Mouse (Mus musculus): ENCODE measurements around the gene Mthfsd. TPM values are rescaled to one million over a fixed set of nuclear protein-coding genes. Genes with fewer than 3 reads are reported as not detected.

Mthfsd gene
- polyA plus RNA-seq, 1 experiment from 2014 or later = 49.8 TPM

- peak overlapping the region; percentile 7; the same call in 1 of the 2 replicates for H3K4me2 ChIP-seq (replicated peaks)
- no peak overlapping the region for H3K27ac ChIP-seq (replicated peaks)
- peak overlapping the region; percentile 12 for H3K4me3 ChIP-seq
- peaks cover 90% of the 10 kb centered on the region for H3K27me3 ChIP-seq
- H3K4me1 ChIP-seq = peaks cover 20% of the 10 kb centered on the region
- H3K9me3 ChIP-seq = no peaks in the 10 kb centered on the region
- ATAC-seq (replicated peaks) = no peak
- no peaks in the 10 kb centered on the region for H3K36me3 ChIP-seq
- 1% methylated on average over 55 of the region's 55 CpGs for WGBS
- no peak overlapping the region for H3K9ac ChIP-seq (replicated peaks)
Observed at GRCm38 (mm10) chr8:121128531-121129264, 20.5 kb upstream of the Mthfsd start.

GRCm38 (mm10) chr8:121127756-121128375, 19.7 kb upstream of the Mthfsd start, which contains the start of gene Foxl1:
Foxl1 (plus strand) TSS chr8:121127940.
- Histone ChIP-seq H3K4me3 (peak within 1 kb of the TSS; percentile 12), H3K4me1 (peaks cover 20% of the 10 kb centered on the region), H3K27ac (replicated peaks) (no peak within 1 kb of the TSS), H3K9me3 (no peaks in the 10 kb centered on the region), H3K4me2 (replicated peaks) (peak within 1 kb of the TSS; percentile 7; the same call in 1 of the 2 replicates), H3K36me3 (no peaks in the 10 kb centered on the region), H3K9ac (replicated peaks) (no peak within 1 kb of the TSS), H3K27me3 (peaks cover 97% of the 10 kb centered on the region)
- ATAC-seq (replicated peaks) = no peak
- under 1% methylated on average over 43 of the region's 43 CpGs for WGBS

GRCm38 (mm10) chr8:121127291-121127701, 19.1 kb upstream of the Mthfsd start:
- WGBS = 2% methylated on average over 11 of the region's 11 CpGs
- Histone ChIP-seq H3K4me3 (no peak overlapping the region), H3K4me1 (peaks cover 20% of the 10 kb centered on the region), H3K9me3 (no peaks in the 10 kb centered on the region), H3K27me3 (peaks cover 97% of the 10 kb centered on the region), H3K9ac (replicated peaks) (no peak overlapping the region), H3K36me3 (no peaks in the 10 kb centered on the region), H3K27ac (replicated peaks) (no peak overlapping the region), H3K4me2 (replicated peaks) (no peak overlapping the region)
- no peak for ATAC-seq (replicated peaks)

DNA sequence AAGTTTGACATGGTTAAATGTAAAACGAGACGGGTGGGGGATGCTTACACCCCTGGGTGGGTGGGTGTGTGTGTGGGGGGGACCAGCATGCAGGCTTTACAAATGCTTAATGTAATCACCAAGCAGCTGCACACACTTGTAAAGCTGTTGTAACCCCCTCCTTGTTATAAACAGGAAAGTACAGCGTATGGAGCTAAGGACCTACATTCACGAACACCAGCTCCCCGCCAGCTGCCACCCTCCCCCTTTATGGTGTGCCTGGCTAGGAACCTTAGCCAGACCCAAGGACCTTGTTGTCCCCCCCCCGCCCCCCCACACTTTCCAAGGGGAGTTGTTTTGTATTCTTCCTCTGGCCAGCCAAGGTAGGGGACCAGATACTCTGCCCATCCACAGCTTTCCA, 18.5 kb upstream of the Mthfsd start:
- Histone ChIP-seq H3K36me3 (no peaks in the 10 kb centered on the region), H3K4me1 (peaks cover 20% of the 10 kb centered on the region), H3K4me2 (replicated peaks) (no peak overlapping the region), H3K27me3 (peaks cover 97% of the 10 kb centered on the region), H3K4me3 (no peak overlapping the region), H3K9ac (replicated peaks) (no peak overlapping the region), H3K9me3 (no peaks in the 10 kb centered on the region), H3K27ac (replicated peaks) (no peak overlapping the region)
- ATAC-seq (replicated peaks) = no peak
- 4% methylated on average over 6 of the region's 6 CpGs for WGBS

GRCm38 (mm10) chr8:121126191-121126590, 18.0 kb upstream of the Mthfsd start:
- no peak overlapping the region for H3K9ac ChIP-seq (replicated peaks)
- no peaks in the 10 kb centered on the region for H3K36me3 ChIP-seq
- no peak overlapping the region for H3K4me2 ChIP-seq (replicated peaks)
- peaks cover 99% of the 10 kb centered on the region for H3K27me3 ChIP-seq
- ATAC-seq (replicated peaks) = no peak
- peaks cover 20% of the 10 kb centered on the region for H3K4me1 ChIP-seq
- H3K27ac ChIP-seq (replicated peaks) = no peak overlapping the region
- no peaks in the 10 kb centered on the region for H3K9me3 ChIP-seq
- 2% methylated on average over 6 of the region's 6 CpGs for WGBS
- H3K4me3 ChIP-seq = no peak overlapping the region

- WGBS = under 1% methylated on average over 35 of the region's 36 CpGs
- no peaks in the 10 kb centered on the region for H3K9me3 ChIP-seq
- H3K4me1 ChIP-seq = peaks cover 20% of the 10 kb centered on the region
- H3K27ac ChIP-seq (replicated peaks) = no peak overlapping the region
- peak overlapping the region; percentile 30 for H3K4me2 ChIP-seq (replicated peaks)
- H3K9ac ChIP-seq (replicated peaks) = no peak overlapping the region
- no peaks in the 10 kb centered on the region for H3K36me3 ChIP-seq
- peak; percentile 57 for ATAC-seq (replicated peaks)
- peaks cover 99% of the 10 kb centered on the region for H3K27me3 ChIP-seq
- H3K4me3 ChIP-seq = peak overlapping the region; percentile 15; the same call in 1 of the 2 replicates
Observed at GRCm38 (mm10) chr8:121125311-121125876, 17.2 kb upstream of the Mthfsd start.

- H3K9ac ChIP-seq (replicated peaks) = no peak overlapping the region
- peaks cover 99% of the 10 kb centered on the region for H3K27me3 ChIP-seq
- no peak overlapping the region for H3K4me2 ChIP-seq (replicated peaks)
- WGBS = 1% methylated on average over 17 of the region's 17 CpGs
- no peak overlapping the region for H3K4me3 ChIP-seq
- H3K36me3 ChIP-seq = no peaks in the 10 kb centered on the region
- peaks cover 20% of the 10 kb centered on the region for H3K4me1 ChIP-seq
- H3K27ac ChIP-seq (replicated peaks) = no peak overlapping the region
- ATAC-seq (replicated peaks) = 0 out of 2 replicates have a peak, but pooled peaks have one; percentile 32
- H3K9me3 ChIP-seq = no peaks in the 10 kb centered on the region
Observed at GRCm38 (mm10) chr8:121124547-121125239, 16.5 kb upstream of the Mthfsd start.

GRCm38 (mm10) chr8:121123113-121123512, 14.9 kb upstream of the Mthfsd start:
- peaks cover 99% of the 10 kb centered on the region for H3K27me3 ChIP-seq
- ATAC-seq (replicated peaks) = no peak
- H3K27ac ChIP-seq (replicated peaks) = no peak overlapping the region
- H3K9ac ChIP-seq (replicated peaks) = no peak overlapping the region
- no peak overlapping the region for H3K4me3 ChIP-seq
- peaks cover 10% of the 10 kb centered on the region for H3K4me1 ChIP-seq
- no peaks in the 10 kb centered on the region for H3K36me3 ChIP-seq
- no peaks in the 10 kb centered on the region for H3K9me3 ChIP-seq
- 18% methylated on average over 2 of the region's 2 CpGs for WGBS
- H3K4me2 ChIP-seq (replicated peaks) = no peak overlapping the region

DNA sequence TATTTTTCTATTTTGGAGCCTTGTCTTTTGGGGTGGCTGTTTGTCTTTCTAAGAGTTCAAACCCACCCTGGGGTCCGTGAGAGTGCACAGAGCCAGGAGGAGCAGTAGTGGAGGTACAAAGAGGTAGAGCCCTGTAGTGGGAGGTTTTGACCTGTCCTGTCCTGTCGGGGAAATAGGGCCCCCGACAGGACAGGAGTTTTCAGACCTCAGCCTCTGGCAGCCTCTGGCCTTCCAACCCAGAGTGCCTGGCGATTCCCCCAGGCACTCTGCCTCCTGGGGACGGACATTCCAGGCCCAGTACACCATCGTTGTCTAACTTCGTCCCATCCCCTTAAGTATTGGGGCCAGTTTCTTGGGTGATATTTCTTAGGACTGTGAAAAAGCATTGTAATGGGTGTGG, 14.2 kb upstream of the Mthfsd start:
- Histone ChIP-seq H3K27me3 (peaks cover 99% of the 10 kb centered on the region), H3K4me1 (peaks cover 10% of the 10 kb centered on the region), H3K4me3 (no peak overlapping the region), H3K27ac (replicated peaks) (no peak overlapping the region), H3K4me2 (replicated peaks) (no peak overlapping the region), H3K36me3 (no peaks in the 10 kb centered on the region), H3K9ac (replicated peaks) (no peak overlapping the region), H3K9me3 (no peaks in the 10 kb centered on the region)
- no peak for ATAC-seq (replicated peaks)
- under 1% methylated on average over 7 of the region's 7 CpGs for WGBS

GRCm38 (mm10) chr8:121121704-121122103, 13.5 kb upstream of the Mthfsd start:
- H3K9ac ChIP-seq (replicated peaks) = no peak overlapping the region
- H3K27me3 ChIP-seq = peaks cover 99% of the 10 kb centered on the region
- H3K4me2 ChIP-seq (replicated peaks) = no peak overlapping the region
- peaks cover 15% of the 10 kb centered on the region for H3K4me1 ChIP-seq
- H3K9me3 ChIP-seq = no peaks in the 10 kb centered on the region
- H3K36me3 ChIP-seq = no peaks in the 10 kb centered on the region
- 4% methylated on average over 8 of the region's 8 CpGs for WGBS
- no peak overlapping the region for H3K27ac ChIP-seq (replicated peaks)
- ATAC-seq (replicated peaks) = no peak
- no peak overlapping the region for H3K4me3 ChIP-seq

DNA sequence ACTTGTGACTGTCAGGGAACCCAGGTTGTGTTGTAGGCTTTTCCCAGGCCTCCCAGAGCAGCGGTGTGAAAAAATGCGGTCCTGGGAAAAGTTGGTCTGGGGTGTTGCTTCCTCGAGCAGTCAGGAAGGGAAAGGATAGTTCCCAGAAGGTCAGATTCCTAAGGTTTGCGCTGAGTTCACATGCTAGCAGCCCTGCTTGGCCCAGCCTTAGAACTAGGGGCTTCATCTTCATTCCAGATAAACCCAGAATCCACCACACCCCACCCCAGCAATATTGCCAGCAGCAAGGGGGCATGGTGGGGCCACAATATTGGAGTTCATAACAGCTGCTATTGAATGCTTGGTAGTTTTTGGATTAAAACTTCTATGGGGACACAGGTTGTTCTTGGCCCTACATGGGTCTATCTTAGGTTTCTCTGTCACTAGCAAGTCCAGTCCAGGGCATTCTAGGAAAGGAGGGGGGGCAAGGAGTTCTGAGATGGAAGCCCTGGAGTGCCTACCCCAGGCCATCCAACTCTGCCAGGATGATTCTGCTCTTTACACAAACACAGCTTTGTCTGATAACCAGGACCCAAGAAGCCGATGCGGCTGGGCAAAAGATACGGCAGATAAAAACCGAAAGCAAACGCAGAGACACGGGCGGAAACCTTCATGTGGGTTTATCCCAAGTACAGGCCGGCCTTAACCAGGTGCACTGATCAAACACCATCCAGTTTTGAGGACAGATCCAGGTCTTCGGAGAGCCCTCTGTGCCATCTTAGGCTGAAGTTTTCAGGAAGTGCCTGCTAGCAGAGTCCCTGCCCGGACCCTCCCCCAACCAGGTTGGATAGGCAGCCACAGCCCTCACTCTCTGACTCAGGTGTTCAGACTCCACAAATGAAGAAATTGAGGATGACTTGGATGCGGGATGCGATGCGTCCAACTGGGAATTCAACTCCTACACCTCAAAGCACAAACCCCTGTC, 12.5 kb upstream of the Mthfsd start:
- 5% methylated on average over 17 of the region's 17 CpGs for WGBS

More for the DNA sequence above, 12.5 kb upstream of the Mthfsd start:
- Histone ChIP-seq H3K9me3 (no peaks in the 10 kb centered on the region), H3K4me3 (no peak overlapping the region), H3K4me2 (replicated peaks) (no peak overlapping the region), H3K9ac (replicated peaks) (no peak overlapping the region), H3K36me3 (no peaks in the 10 kb centered on the region), H3K27me3 (peaks cover 98% of the 10 kb centered on the region), H3K27ac (replicated peaks) (no peak overlapping the region), H3K4me1 (peaks cover 22% of the 10 kb centered on the region)
- ATAC-seq (replicated peaks) = no peak

Data from forebrain, embryonic 15.5 days (tissue).